Mouse (Mus musculus) embryonic fibroblast, embryonic 13.5 days (primary cell): ENCODE measurements at regions not wholly inside any gene's neighbourhood (a gene's known extent, or its start where the extent isn't known, plus 50 kb on each side); places are given as distances from the start of the nearest gene placed in this dataset.

ENCODE experiments used
- CTCF ChIP-seq: IDR thresholded peaks from 2 replicates; pipeline ENCODE4 v1.5.1; 2011; ENCODE audit warnings: mild to moderate bottlenecking, control low read depth, low read length, moderate library complexity, borderline replicate concordance; ENCODE audit not compliant: insufficient read depth
- POLR2A ChIP-seq: IDR thresholded peaks from 2 replicates; pipeline ENCODE4 v1.6.1; 2011; ENCODE audit warnings: low read depth, mild to moderate bottlenecking, control low read depth, low read length, moderate library complexity

GRCm38 (mm10) chr13:83745961-83746360 lies 242.1 kb downstream of the Mef2c start:
- TF ChIP-seq POLR2A (no peak), CTCF (no peak)
